Mouse (Mus musculus): ENCODE data around the gene Myh3. TPM values are rescaled to one million over a fixed set of nuclear protein-coding genes. Genes with fewer than 3 reads are reported as not detected.
A peak's percentile ranks its signal among the peaks of the same experiment; 100 is the strongest.

The Myh3 gene
- polyA plus RNA-seq, 1 experiment: 1.4 TPM

- Histone ChIP-seq H3K4me3 (ENCODE audit: insufficient read depth, low read length) (no peak overlapping the region), H3K27ac (ENCODE audit: insufficient read depth, low read length) (no peak overlapping the region), H3K4me1 (ENCODE audit: control insufficient read depth, insufficient read depth, low read length) (no peaks in the 10 kb centered on the region)
- TF ChIP-seq CTCF (IDR thresholded peaks at IDR 0.05; ENCODE audit: extremely low read depth, insufficient read depth, low read length) (no peak), POLR2A (IDR thresholded peaks at IDR 0.05; ENCODE audit: extremely low read depth, insufficient read depth, low read length) (no peak)
These were observed 5.4 kb upstream of the Myh3 start for GRCm38 (mm10) chr11:67072615-67073130.

- Histone ChIP-seq H3K4me1 (ENCODE audit: control insufficient read depth, insufficient read depth, low read length) (no peaks in the 10 kb centered on the region), H3K4me3 (ENCODE audit: insufficient read depth, low read length) (no peak overlapping the region), H3K27ac (ENCODE audit: insufficient read depth, low read length) (no peak overlapping the region)
- no peak for TF ChIP-seq POLR2A (IDR thresholded peaks at IDR 0.05; ENCODE audit: extremely low read depth, insufficient read depth, low read length)
- no peak for TF ChIP-seq CTCF (IDR thresholded peaks at IDR 0.05; ENCODE audit: extremely low read depth, insufficient read depth, low read length)
These were observed 3.1 kb upstream of the Myh3 start for GRCm38 (mm10) chr11:67075036-67075435.

DNA sequence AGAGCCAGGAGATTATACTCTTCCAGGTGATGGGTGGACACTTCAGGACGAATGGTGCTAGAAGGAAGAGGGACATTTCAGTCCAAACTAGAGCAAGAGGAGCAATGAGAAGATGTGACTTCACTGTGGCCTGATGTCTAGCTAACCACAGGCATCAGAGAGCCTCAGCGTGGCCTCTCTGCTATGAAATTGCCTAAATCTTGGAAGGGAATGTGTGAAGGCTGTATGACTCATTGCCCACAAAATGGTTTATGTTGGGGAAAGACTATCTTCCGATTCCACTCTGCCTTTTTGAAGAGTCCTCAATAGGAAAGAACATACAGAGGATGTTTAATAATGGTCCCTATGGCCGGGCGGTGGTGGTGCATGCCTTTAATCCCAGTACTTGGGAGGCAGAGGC, 1.3 kb upstream of the Myh3 start:
- Histone ChIP-seq H3K4me1 (ENCODE audit: control insufficient read depth, insufficient read depth, low read length) (no peaks in the 10 kb centered on the region), H3K4me3 (ENCODE audit: insufficient read depth, low read length) (no peak overlapping the region)

DNA sequence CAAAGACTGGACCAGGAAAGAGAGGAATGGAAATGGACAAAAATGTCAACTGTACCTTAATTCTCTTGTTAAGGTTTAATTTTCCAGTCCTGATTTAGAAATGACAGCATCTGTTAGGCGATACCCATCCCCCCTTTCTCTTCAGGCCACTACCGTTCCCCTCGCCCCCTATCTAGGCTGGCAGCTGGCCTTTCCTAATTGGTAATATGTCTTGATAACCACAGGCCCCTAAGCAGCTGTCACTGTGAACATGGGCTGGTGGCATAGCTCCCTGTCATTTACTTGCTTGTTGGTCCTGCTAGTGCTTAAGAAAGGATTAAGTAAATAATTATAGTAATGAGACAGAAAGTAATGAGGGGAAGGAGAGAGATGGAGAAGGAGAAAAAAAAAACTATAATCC, 665 bp upstream of the Myh3 start:
- Histone ChIP-seq H3K4me1 (ENCODE audit: control insufficient read depth, insufficient read depth, low read length) (no peaks in the 10 kb centered on the region), H3K4me3 (ENCODE audit: insufficient read depth, low read length) (no peak overlapping the region), H3K27ac (ENCODE audit: insufficient read depth, low read length) (no peak overlapping the region)
- TF ChIP-seq CTCF (IDR thresholded peaks at IDR 0.05; ENCODE audit: extremely low read depth, insufficient read depth, low read length) (no peak), POLR2A (IDR thresholded peaks at IDR 0.05; ENCODE audit: extremely low read depth, insufficient read depth, low read length) (no peak)

More for the DNA sequence above, 1.3 kb upstream of the Myh3 start:
- H3K27ac ChIP-seq (ENCODE audit: insufficient read depth, low read length): no peak overlapping the region
- TF ChIP-seq CTCF (IDR thresholded peaks at IDR 0.05; ENCODE audit: extremely low read depth, insufficient read depth, low read length): no peak
- no peak for TF ChIP-seq POLR2A (IDR thresholded peaks at IDR 0.05; ENCODE audit: extremely low read depth, insufficient read depth, low read length)

DNA sequence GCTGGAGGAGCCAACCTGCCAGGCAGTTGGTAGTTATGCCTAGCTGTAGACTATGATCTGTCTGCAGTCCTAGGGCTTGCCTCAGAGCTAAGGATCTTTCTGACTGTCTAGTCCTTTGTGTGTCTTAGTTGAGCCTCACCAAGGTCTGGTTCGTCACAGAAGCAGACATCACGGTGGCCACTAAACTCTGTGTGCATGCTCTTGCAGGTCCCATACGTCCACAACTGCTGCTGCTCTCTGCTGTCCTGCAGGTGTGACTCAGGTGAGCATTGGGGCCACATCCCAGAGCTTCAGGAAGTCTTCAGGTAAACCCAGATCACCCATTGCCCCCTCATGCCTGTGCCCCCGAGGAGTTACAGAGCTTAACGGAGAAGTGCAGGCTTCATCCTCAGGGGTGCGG, 788 bp downstream of the Myh3 start:
- no peak overlapping the region for H3K27ac ChIP-seq (ENCODE audit: insufficient read depth, low read length)
- TF ChIP-seq POLR2A (IDR thresholded peaks at IDR 0.05; ENCODE audit: extremely low read depth, insufficient read depth, low read length): no peak
- TF ChIP-seq CTCF (IDR thresholded peaks at IDR 0.05; ENCODE audit: extremely low read depth, insufficient read depth, low read length): no peak
- no peaks in the 10 kb centered on the region for H3K4me1 ChIP-seq (ENCODE audit: control insufficient read depth, insufficient read depth, low read length)
- H3K4me3 ChIP-seq (ENCODE audit: insufficient read depth, low read length): no peak overlapping the region

GRCm38 (mm10) chr11:67079740-67080139, 1.6 kb downstream of the Myh3 start:
- H3K27ac ChIP-seq (ENCODE audit: insufficient read depth, low read length): no peak overlapping the region

DNA sequence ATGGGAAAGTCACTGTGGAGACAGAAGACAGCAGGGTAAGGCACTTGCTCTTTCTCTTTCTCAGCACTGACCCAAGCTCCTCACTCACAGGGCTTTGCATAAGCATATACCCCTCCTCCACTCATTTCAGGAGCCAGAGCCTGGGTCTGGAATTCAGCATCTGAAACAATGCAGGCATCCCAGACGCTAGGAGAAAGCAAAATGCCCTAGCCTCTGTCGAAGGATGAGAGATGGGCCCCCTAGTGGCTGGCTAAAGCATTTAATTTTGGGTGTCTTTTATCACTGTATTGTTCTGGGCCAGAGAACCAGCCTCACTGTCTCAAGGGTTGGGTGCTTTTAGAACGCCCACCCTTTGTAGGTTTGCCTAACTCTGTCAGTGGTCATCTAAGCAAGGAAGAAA, 2.1 kb downstream of the Myh3 start:
- Histone ChIP-seq H3K4me1 (ENCODE audit: control insufficient read depth, insufficient read depth, low read length) (no peaks in the 10 kb centered on the region), H3K4me3 (ENCODE audit: insufficient read depth, low read length) (no peak overlapping the region), H3K27ac (ENCODE audit: insufficient read depth, low read length) (no peak overlapping the region)
- no peak for TF ChIP-seq POLR2A (IDR thresholded peaks at IDR 0.05; ENCODE audit: extremely low read depth, insufficient read depth, low read length)
- peak; percentile 76 for TF ChIP-seq CTCF (IDR thresholded peaks at IDR 0.05; ENCODE audit: extremely low read depth, insufficient read depth, low read length)

More at GRCm38 (mm10) chr11:67079740-67080139, 1.6 kb downstream of the Myh3 start:
- H3K4me1 ChIP-seq (ENCODE audit: control insufficient read depth, insufficient read depth, low read length): no peaks in the 10 kb centered on the region
- no peak overlapping the region for H3K4me3 ChIP-seq (ENCODE audit: insufficient read depth, low read length)
- TF ChIP-seq CTCF (IDR thresholded peaks at IDR 0.05; ENCODE audit: extremely low read depth, insufficient read depth, low read length) (no peak), POLR2A (IDR thresholded peaks at IDR 0.05; ENCODE audit: extremely low read depth, insufficient read depth, low read length) (no peak)

GRCm38 (mm10) chr11:67081125-67081649, 3.1 kb downstream of the Myh3 start:
- H3K4me1 ChIP-seq (ENCODE audit: control insufficient read depth, insufficient read depth, low read length): no peaks in the 10 kb centered on the region
- TF ChIP-seq POLR2A (IDR thresholded peaks at IDR 0.05; ENCODE audit: extremely low read depth, insufficient read depth, low read length): no peak
- TF ChIP-seq CTCF (IDR thresholded peaks at IDR 0.05; ENCODE audit: extremely low read depth, insufficient read depth, low read length): no peak

GRCm38 (mm10) chr11:67082188-67082587, 4.1 kb downstream of the Myh3 start:
- no peak overlapping the region for H3K27ac ChIP-seq (ENCODE audit: insufficient read depth, low read length)
- no peaks in the 10 kb centered on the region for H3K4me1 ChIP-seq (ENCODE audit: control insufficient read depth, insufficient read depth, low read length)
- H3K4me3 ChIP-seq (ENCODE audit: insufficient read depth, low read length): no peak overlapping the region
- no peak for TF ChIP-seq POLR2A (IDR thresholded peaks at IDR 0.05; ENCODE audit: extremely low read depth, insufficient read depth, low read length)
- no peak for TF ChIP-seq CTCF (IDR thresholded peaks at IDR 0.05; ENCODE audit: extremely low read depth, insufficient read depth, low read length)

More at GRCm38 (mm10) chr11:67081125-67081649, 3.1 kb downstream of the Myh3 start:
- H3K4me3 ChIP-seq (ENCODE audit: insufficient read depth, low read length): no peak overlapping the region
- H3K27ac ChIP-seq (ENCODE audit: insufficient read depth, low read length): no peak overlapping the region

- no peaks in the 10 kb centered on the region for H3K4me1 ChIP-seq (ENCODE audit: control insufficient read depth, insufficient read depth, low read length)
- TF ChIP-seq POLR2A (IDR thresholded peaks at IDR 0.05; ENCODE audit: extremely low read depth, insufficient read depth, low read length) (no peak), CTCF (IDR thresholded peaks at IDR 0.05; ENCODE audit: extremely low read depth, insufficient read depth, low read length) (no peak)
- no peak overlapping the region for H3K4me3 ChIP-seq (ENCODE audit: insufficient read depth, low read length)
- H3K27ac ChIP-seq (ENCODE audit: insufficient read depth, low read length): no peak overlapping the region
These were observed 4.7 kb downstream of the Myh3 start for GRCm38 (mm10) chr11:67082793-67083192.
